Mouse (Mus musculus) liver, adult 2 months (tissue): ENCODE measurements at regions not wholly inside any gene's neighbourhood (a gene's known extent, or its start where the extent isn't known, plus 50 kb on each side); places are given as distances from the start of the nearest gene placed in this dataset.

Experiments
- DNase-seq: peaks from one replicate; pipeline ENCODE4 v3.0.0-alpha.2; 2011; ENCODE audit warnings: low read depth, low spot score; ENCODE audit errors: extremely low read depth
- H3K27ac ChIP-seq: fragments of 200-500 bp; replicated peaks from 2 replicates; pipeline ENCODE4 v1.5.1; 2012; ENCODE audit warnings: low read depth, mild to moderate bottlenecking, control low read depth, inconsistent platforms, low read length; ENCODE audit not compliant: insufficient read depth
- H3K27me3 ChIP-seq: fragments of 200-500 bp; 2 replicates; pipeline ENCODE4 v1.6.1; 2012; ENCODE audit warnings: mild to moderate bottlenecking, moderate library complexity, low read length, inconsistent platforms; ENCODE audit not compliant: control insufficient read depth, insufficient read depth
- H3K36me3 ChIP-seq: fragments of 200-500 bp; 2 replicates; pipeline ENCODE4 v1.6.1; 2012; ENCODE audit warnings: low read length, inconsistent platforms; ENCODE audit not compliant: control insufficient read depth, insufficient read depth
- H3K4me1 ChIP-seq: fragments of 200-500 bp; 2 replicates; pipeline ENCODE4 v1.6.1; 2011; ENCODE audit warnings: low read length; ENCODE audit not compliant: control insufficient read depth, insufficient read depth
- H3K4me3 ChIP-seq: fragments of 200-500 bp; 2 replicates; pipeline ENCODE4 v1.5.1; 2011; ENCODE audit warnings: low read depth, mild to moderate bottlenecking, control low read depth, low read length, moderate library complexity; ENCODE audit not compliant: insufficient read depth
- H3K79me2 ChIP-seq: fragments of 200-500 bp; 2 replicates; pipeline ENCODE4 v1.6.1; 2012; ENCODE audit warnings: inconsistent platforms, mild to moderate bottlenecking, low read length, moderate library complexity; ENCODE audit not compliant: control insufficient read depth, insufficient read depth
- H3K9ac ChIP-seq: fragments of 200-500 bp; 2 replicates; pipeline ENCODE4 v1.6.1; 2012; ENCODE audit warnings: low read depth, mild to moderate bottlenecking, control low read depth, inconsistent platforms, low read length
- CTCF ChIP-seq: fragments of 200-500 bp; IDR thresholded peaks from 2 replicates; pipeline ENCODE4 v1.5.1; 2011; ENCODE audit warnings: low read depth, low read length, control low read depth
- POLR2A ChIP-seq: fragments of 200-500 bp; IDR thresholded peaks from 2 replicates; pipeline ENCODE4 v1.6.1; 2011; ENCODE audit warnings: low read length, control low read depth; ENCODE audit not compliant: insufficient read depth; ENCODE audit errors: extremely low read depth
- WGBS: fragments of 180-500 bp; shearing (Covaris S2); methylation state at CpG from one replicate; pipeline ENCODE4 v1.1.7; 2018; 5-methylcytosine and 5-hydroxymethylcytosine counted together

- no peaks in the 10 kb centered on the region for H3K36me3 ChIP-seq
- 40% methylated on average over 2 of the region's 2 CpGs for WGBS
- H3K79me2 ChIP-seq: no peaks in the 10 kb centered on the region
- H3K9ac ChIP-seq: no peak overlapping the region
- H3K4me3 ChIP-seq: no peak overlapping the region
- no peaks in the 10 kb centered on the region for H3K27me3 ChIP-seq
- TF ChIP-seq CTCF (no peak), POLR2A (no peak)
- H3K27ac ChIP-seq: no peak overlapping the region
- no peaks in the 10 kb centered on the region for H3K4me1 ChIP-seq
- DNase-seq: peak; percentile 96
Measured at GRCm38 (mm10) chr1:95038411-95038810, 275.0 kb upstream of the Fam174a start.

GRCm38 (mm10) chr1:95040332-95040731 is 273.1 kb upstream of the Fam174a start:
- H3K27me3 ChIP-seq: no peaks in the 10 kb centered on the region
- no peaks in the 10 kb centered on the region for H3K36me3 ChIP-seq
- WGBS: 71% methylated on average over 2 of the region's 2 CpGs
- H3K9ac ChIP-seq: no peak overlapping the region
- TF ChIP-seq CTCF (no peak), POLR2A (no peak)
- no peak overlapping the region for H3K27ac ChIP-seq
- H3K79me2 ChIP-seq: no peaks in the 10 kb centered on the region
- no peaks in the 10 kb centered on the region for H3K4me1 ChIP-seq
- H3K4me3 ChIP-seq: no peak overlapping the region
- no peak for DNase-seq

GRCm38 (mm10) chr1:95043355-95043754 is 270.1 kb upstream of the Fam174a start:
- no peak overlapping the region for H3K27ac ChIP-seq
- H3K36me3 ChIP-seq: no peaks in the 10 kb centered on the region
- TF ChIP-seq CTCF (no peak), POLR2A (no peak)
- no peaks in the 10 kb centered on the region for H3K79me2 ChIP-seq
- no peak overlapping the region for H3K9ac ChIP-seq
- no peak for DNase-seq
- H3K4me1 ChIP-seq: no peaks in the 10 kb centered on the region
- H3K27me3 ChIP-seq: no peaks in the 10 kb centered on the region
- H3K4me3 ChIP-seq: no peak overlapping the region

- WGBS: 82% methylated on average over 11 of the region's 15 CpGs
- Histone ChIP-seq H3K4me3 (no peak overlapping the region), H3K9ac (no peak overlapping the region), H3K27ac (no peak overlapping the region), H3K4me1 (no peaks in the 10 kb centered on the region), H3K79me2 (no peaks in the 10 kb centered on the region), H3K27me3 (no peaks in the 10 kb centered on the region), H3K36me3 (no peaks in the 10 kb centered on the region)
- TF ChIP-seq CTCF (no peak), POLR2A (no peak)
- no peak for DNase-seq
Measured at GRCm38 (mm10) chr1:95064330-95065193, 248.9 kb upstream of the Fam174a start.

- H3K36me3 ChIP-seq: no peaks in the 10 kb centered on the region
- H3K79me2 ChIP-seq: no peaks in the 10 kb centered on the region
- no peak for DNase-seq
- H3K9ac ChIP-seq: no peak overlapping the region
- H3K4me3 ChIP-seq: no peak overlapping the region
- TF ChIP-seq CTCF (no peak), POLR2A (no peak)
- H3K27ac ChIP-seq: no peak overlapping the region
- no peaks in the 10 kb centered on the region for H3K27me3 ChIP-seq
- no peaks in the 10 kb centered on the region for H3K4me1 ChIP-seq
Measured at GRCm38 (mm10) chr1:95065620-95066019, 247.8 kb upstream of the Fam174a start.

GRCm38 (mm10) chr1:95066040-95066439 is 247.4 kb upstream of the Fam174a start:
- TF ChIP-seq CTCF: no peak
- TF ChIP-seq POLR2A: no peak
- WGBS: 88% methylated on average over 4 of the region's 4 CpGs
- DNase-seq: no peak
- H3K4me1 ChIP-seq: no peaks in the 10 kb centered on the region
- no peak overlapping the region for H3K4me3 ChIP-seq
- no peak overlapping the region for H3K27ac ChIP-seq
- H3K9ac ChIP-seq: no peak overlapping the region
- no peaks in the 10 kb centered on the region for H3K79me2 ChIP-seq
- H3K27me3 ChIP-seq: no peaks in the 10 kb centered on the region
- no peaks in the 10 kb centered on the region for H3K36me3 ChIP-seq
